Mouse (Mus musculus) spleen, adult 12 weeks (tissue): ENCODE measurements around the gene Dcaf7.
A peak's percentile ranks its signal among the peaks of the same experiment; 100 is the strongest.
"Not testable (repeated sequence)": the region's sequence is repeated elsewhere in the genome, so short reads cannot be mapped to it uniquely, and the experiment has no call there.

ENCODE experiments used
- DNase-seq: peaks from one replicate; pipeline ENCODE4 v3.0.0; 2022; ENCODE audit warnings: low spot score

Dcaf7 gene

DNA sequence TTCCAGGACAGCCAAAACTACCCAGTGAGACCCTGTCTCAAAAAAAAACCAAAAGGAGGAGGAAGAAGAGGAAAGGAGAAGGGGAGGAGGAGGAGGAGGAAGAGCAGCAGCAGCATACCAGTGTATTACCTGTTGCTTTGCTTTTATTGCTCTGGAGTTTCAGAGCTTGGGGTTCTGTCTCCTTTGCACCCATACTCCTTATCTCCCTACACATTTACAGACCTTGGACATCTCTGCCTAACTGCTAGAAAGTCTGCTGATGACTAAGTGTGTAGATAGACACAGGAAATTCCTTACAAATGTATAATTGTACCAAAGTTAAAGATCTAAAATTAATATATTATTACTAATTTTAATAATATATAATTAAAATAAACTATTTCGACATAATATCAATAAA, 8.6 kb downstream of the Dcaf7 start:
- DNase-seq: no peak

DNA sequence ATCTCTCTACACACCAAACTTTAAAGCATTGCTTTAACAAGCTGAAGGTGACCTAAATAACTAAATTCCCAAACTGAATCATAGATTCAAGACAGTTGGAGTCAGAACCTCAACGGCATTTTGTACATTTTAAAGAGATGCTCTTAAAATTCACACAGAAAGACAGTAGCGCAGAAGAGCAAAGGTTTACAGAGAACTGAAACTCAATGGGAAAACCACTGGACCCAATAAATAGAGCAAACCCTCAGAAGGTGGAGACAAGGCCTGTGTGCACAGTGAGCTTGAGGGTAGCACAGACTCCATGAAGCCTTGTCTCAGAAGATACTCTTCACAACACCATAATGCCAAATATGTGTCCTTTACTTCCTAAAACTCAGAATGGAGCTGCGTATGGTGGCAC, 9.1 kb downstream of the Dcaf7 start:
- DNase-seq: no peak

DNA sequence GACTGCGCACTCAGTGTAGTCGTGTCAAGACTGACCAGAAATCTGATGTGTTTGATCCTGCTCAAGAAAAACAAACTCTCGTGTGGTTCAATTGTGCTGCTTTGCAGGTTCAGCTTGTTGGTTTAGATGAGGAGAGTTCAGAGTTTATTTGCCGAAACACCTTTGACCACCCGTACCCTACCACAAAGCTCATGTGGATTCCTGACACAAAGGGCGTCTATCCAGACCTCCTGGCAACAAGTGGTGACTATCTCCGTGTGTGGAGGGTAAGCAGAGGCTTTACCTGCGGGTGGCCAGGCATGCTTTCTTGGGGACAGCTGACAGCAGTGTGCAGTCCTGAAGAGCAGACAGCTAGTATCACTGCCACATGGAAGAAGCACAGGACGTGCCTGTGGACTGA, 9.9 kb downstream of the Dcaf7 start:
- DNase-seq: no peak

DNA sequence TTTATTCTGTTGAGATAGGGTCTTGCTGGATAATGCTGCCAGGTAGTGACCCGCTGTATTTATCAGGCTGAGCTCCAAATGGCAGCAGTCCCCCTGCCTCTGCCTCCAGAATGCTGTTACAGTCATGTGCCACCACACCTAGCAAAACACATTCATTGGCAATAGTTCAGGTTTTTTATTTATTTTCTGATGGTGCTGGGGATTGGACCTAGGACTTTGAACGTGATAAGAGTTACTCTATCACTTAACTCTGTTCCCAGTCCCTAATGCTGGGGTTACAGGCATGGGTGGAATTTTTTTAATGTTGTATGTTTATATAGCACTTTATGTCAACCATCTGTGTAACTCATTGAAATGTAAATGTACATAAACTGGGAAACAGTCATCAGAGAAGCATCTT, 17.2 kb downstream of the Dcaf7 start:
- no peak for DNase-seq

DNA sequence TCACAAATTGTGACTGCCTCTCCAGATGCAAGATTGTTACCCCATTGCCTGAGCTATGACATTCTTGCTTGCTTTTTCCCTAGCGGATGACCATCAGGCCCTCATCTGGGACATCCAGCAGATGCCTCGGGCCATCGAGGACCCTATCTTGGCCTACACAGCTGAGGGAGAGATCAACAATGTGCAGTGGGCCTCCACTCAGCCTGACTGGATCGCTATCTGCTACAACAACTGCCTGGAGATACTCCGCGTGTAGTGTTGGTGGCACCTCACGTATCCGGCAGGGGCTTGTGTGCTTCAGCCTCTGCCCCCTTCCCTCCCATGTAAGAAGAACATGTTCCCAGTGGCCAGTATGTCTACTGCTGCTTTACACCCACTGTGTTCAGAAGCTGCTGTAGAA, 17.9 kb downstream of the Dcaf7 start:
- DNase-seq: no peak

DNA sequence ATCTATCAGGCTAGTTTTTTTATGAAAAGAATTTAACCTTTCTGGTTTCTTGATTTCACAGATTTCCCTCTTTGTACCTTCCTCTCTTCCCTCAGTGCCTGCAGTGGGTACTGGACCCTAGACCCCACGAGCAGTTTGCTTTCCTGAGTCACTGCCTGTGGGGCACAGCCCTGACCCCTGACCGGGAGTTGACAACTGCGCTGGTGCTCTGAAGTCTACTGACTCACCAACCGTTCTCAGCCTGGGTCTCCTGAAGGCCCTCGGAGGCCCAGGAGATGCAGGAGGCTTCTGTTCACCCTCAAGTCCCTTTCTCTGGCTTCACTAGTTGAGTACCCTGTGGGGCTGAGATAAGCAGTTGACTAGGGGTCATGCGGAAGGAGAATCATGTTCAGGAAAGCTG, 18.7 kb downstream of the Dcaf7 start:
- DNase-seq: no peak

DNA sequence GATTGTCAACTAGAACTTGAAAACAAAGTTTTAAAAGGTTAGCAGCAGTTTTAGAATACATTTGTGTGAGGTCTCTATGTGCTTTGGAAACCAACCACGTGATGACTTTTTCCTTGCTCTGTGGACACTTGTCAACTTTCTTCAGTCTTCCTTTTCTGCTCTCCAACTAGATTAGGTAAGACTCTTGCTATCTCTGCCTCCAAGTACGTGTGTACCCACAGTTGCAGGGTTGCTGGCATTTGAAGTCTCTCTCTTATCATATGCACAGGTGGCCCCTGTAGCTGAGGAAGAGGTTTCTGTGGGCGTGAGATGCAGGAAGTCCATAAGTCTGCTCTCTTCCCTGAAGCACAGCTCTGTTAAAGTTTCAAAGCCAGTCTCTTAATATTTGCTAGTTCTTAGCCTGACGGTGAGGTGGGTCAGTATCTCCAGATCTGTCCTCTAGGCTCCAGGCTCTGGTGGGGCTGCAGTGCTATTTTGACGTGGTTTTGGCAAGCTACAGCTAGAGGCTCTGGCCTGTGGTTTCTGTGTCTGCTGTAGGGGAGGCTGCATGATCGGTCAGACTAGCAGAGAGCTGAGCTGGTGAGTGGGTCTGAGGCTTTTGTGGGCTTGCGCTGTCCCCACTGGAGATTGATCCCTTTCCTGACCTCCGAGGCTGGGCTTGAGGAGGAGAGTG, 20.3 kb downstream of the Dcaf7 start:
- DNase-seq: peak; percentile 11

DNA sequence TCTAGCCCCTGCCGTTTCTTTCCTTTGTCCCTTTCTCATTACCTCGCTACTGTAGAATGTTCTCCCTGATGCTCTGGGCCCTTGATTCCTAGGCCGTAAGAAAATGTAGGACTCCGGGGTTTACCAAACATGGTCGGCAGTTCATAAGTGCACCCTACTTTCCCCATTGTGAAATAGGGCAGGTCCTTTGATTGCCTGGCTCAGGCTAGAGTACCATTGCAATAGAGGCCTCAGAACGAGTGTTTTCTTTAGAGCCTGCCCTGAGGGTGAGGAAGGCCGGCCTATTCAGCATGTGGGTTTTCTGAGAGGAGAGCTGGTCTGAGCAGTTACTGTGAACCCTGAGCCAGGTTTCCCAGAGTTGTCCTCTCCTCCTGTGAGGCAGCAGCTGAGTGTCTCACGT, 21.3 kb downstream of the Dcaf7 start:
- DNase-seq: no peak

DNA sequence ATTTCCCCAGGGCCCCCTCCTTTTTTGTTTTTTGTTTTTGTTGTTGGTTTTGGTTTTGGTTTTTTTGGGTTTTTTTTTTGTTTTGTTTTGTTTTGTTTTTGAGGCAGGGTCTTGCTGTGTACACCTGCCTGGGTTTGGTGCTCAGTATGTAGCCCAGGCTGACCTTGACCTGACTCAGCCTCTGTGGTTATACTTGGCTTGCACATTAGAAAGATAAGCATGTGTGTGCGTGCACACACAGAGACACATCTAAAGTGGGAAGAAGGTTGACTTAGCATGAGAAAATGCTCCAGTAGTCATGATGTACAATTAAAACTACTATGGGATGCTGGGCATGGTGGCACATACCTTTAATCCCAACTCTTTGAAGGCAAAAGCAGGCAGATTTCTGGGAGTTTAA, 23.9 kb downstream of the Dcaf7 start:
- no peak for DNase-seq

DNA sequence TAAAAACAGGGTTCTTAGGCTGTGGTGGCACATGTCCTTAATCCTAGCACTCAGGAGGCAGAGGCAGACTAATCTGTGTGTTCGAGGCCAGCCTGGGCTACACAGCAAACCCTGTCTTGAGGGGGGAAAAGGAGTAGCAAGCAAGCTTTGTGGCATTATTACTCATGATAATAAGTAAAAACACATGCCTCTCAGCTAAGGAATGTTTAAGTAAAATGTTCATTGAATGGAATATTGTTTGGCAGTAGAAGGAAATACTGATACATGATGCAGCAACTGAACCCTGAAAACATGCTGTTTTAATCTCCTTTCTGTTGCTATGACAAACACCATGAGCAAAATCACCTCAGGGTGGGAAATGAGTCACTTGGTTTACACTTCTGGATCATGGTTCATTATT, 24.6 kb downstream of the Dcaf7 start:
- no peak for DNase-seq

DNA sequence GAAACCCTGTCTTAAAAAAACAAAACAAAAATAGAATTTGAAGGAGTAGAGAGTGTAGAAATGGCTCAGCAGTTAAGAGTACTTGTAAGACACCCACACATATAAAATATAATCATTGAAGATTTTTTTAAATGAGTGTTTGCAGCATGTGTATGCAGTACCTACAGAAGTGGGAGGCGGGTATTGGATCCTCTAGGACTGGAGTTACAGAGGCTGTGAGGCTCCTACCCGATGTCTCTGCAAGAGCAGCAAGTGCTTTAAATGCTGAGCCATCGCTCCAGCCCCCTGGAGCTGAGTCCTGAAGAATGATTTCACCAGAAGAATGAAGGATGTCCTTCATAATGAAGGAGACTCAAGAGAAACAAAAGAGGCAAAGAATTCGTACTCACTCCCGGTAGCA, 27.1 kb downstream of the Dcaf7 start:
- no peak for DNase-seq

DNA sequence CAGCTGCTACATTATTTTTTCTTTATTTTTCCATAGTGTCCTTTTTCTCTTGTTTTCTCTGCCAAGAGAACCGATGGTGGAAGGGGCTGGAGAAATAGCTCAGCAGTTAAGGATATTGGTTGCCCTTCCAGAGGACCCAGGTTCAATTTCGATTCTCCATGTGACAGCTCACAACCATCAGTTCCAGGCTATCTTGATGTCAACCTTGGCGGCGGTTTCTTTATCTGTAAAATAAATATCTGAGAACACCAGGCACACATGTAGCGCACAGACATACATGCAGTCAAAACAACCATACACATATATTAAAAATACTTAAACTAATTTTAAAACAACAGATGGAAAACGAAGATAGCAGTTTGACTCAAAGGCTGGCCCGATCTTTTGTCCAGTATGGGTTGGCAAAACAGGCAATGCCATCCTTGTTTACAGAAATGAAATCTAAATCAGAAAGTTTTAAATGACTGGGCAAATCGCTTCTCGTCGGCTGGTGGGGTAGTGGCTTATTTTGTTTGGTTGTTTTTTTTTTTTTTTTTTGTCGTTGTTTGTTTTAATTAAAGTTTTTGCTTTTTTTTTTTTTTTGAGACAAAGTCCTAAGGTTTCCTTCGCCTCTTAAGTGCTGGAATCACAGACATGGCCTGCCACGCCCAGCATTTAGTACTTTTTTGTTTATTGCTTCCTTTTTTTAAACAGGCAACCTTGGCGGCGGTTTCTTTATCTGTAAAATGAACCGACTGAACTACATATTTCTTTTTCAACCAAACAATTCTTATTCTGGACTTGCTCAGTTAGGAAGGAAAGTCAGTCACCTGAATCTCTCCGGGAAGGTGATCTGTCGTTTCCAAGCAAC, 28.6 kb downstream of the Dcaf7 start:
- DNase-seq: no peak

DNA sequence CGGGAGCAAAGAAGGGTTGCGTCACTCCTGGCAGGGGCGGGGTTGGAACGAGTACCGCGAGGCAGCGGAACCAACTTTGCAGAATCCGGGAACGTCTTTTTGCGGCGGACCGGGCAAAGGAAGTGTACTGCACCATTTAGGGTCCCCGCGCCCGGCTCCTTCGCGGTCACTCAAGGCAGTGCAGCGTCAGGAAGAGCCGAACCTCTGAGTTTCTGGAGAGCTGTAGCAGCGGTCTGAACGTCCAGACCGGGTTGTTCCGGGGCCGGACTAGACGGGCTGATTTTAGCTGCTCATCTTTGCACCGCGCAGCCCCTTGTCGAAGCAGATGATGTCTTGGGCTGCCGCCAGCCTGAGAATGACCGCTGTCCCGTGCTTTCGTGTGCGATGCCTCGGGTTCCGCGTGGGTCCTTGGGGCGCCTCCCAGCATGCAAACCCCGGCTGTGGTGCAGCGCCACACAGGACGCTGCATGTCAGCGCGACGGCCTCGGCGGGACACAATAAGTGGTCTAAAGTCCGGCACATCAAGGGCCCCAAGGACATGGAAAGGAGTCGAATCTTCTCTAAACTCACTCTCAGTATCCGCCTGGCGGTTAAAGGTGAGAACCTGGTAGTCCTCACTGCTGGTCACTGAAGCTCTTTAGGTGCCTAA, 29.4 kb downstream of the Dcaf7 start, which contains the start of gene Taco1:
Taco1 (plus strand) TSS at position 139 of the 649 bp plus-strand sequence.
- DNase-seq: peak; percentile 86

DNA sequence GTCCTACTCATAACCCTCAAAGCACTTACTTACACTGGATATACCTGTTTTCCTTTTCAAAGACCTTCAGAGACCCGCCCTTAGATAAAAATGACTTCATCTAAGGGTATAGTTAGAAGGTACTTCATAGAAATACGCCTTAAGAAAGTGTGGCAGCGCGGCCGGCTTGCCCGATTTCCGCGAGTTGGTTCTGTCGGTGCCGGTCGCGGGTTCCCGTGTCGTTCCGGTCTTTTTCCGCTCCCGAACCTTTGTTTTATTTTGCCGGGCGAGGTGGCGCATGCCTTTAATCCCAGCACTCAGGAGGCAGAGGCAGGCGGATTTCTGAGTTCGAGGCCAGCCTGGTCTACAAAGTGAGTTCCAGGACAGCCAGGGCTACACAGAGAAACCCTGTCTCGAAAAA, 29.9 kb downstream of the Dcaf7 start:
- DNase-seq: not testable (repeated sequence)

DNA sequence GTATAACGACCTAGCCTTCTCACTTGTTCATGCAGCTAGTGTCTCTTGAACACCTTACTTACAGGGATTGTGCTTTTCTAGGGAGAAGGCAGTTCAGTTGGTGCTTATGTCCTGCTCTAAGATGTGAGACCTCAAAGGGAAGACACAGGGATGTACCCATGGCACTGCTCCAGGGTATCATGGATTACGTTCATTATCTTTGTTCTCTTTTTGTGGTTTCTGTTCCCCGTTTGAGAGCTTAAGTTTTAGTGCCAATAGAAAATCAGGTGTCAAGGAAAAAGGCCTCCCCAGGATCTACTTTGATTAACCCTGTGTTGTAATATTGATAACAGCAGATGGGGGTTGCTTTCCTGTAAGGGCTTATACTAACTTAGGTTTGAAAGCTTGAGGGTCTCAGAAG, 37.1 kb downstream of the Dcaf7 start:
- DNase-seq: no peak

DNA sequence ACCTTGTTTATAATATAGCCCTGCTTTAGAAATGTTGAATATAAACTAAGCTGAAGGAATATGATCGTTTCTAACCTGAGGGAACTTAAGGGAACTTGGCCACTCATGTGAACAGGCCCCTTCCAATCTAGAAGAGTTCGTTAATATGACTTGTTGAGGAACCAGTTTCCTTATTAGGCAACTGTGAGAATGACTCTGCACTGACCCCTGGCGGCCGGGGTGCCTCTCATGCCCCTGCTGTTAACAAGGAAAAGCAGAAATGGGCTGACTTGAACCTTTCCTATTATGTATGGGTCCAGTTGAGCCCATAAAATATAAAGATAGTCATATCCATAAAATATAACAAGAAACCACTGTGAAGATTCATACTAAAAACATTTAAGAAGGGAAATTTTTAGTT, 39.6 kb downstream of the Dcaf7 start:
- DNase-seq: peak; percentile 74

DNA sequence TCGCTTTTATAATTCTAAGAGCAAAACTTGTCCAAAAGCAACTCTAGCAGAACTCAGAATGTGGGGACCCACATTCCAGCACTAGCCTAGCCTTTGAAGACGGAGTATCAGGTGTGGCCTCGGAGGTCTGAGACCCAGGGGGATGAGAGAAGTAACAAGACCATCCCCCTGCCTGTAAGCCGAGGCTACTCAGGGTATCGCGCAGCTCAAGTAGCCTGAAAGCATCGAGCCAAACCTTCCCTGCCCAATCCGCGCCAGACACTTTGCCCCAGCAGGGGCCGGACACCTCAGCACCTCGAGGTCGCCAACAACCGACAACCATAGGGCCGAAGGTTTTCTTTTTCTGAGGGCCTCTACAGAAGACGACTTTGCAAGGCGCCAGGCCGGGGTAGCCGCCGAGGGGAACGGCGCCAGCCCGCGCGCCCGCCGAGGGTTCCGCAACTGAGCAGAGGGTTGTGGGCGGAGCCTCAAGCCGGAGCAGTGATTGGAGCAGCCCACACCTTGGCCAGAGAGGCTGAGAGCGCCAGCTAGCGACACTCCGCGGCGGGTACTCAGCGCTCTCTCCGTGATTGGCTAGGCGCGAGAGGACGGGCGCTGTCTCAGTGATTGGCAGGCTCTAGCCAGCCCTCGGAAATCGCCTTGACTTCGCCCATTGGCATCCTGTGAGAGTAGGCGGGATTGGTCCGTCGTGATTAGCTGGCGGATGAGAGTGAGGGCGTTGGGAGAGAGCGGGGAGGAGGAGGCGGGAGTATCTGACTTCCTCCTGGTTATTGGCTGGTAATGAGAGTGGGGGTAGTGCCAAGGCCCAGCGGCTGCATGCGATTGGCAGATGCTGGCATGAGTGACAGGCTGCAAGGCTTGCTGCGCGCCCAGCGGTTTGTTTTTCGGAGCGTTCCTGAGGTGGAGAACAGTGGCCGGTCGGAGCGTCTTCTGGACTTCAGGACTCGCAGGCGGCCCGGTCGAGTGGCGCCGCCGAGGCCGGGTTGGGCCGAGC, 47.3 kb downstream of the Dcaf7 start, which contains the start of gene Map3k3:
Map3k3 (plus strand) TSS at position 906 of the 994 bp plus-strand sequence.
- DNase-seq: peak; percentile 89

DNA sequence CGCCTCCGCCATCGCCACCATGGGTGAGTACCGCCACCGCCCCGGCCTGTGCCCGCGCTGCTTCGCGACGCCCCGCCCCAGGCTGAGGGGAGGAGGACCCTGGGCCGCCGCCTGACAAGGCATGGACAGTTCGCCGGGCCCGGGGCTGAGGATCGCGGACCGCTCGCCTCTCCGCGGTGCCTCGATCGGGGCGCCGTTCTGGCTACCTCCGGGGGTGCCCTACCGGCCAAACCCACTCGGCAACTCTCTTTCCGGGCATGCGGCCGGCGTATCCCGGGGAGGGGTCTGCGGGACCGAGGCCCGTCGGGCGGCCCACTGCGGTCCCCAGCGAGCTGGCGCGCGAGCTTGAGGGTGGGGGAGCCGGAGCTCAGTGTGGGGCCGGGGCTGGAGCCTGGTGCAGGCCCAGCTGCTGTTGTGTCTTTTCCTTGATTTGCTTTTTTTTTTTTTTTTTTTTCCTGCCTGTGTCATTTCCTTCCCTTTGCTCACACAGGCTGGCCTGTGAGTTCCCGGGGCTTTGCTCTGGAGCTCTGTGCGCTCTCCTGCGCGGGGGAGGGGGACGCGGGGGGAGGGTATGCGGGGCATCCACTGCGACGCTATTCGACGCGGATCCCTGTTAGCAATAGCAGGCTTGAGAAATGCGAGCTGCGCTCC, 48.4 kb downstream of the Dcaf7 start:
- peak; percentile 44 for DNase-seq

DNA sequence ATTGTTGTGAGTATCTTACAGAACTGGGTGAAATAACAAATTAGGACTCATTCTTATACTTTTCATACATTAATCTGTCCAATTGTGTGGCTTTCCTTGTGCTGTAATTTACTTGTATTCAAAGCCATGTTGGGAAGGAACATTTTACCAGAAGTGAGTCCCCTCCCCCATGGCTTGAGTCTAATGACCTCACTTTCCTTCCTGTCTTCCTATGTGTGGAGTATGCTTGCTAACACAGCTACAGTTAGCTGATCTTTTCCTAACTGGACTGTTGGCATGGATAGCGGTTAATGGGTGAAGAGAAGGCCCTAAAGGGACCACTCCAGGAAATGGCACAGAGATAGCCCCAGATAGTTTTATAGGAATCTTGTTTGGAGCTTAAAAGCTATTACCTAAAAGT, 61.6 kb downstream of the Dcaf7 start:
- DNase-seq: no peak

DNA sequence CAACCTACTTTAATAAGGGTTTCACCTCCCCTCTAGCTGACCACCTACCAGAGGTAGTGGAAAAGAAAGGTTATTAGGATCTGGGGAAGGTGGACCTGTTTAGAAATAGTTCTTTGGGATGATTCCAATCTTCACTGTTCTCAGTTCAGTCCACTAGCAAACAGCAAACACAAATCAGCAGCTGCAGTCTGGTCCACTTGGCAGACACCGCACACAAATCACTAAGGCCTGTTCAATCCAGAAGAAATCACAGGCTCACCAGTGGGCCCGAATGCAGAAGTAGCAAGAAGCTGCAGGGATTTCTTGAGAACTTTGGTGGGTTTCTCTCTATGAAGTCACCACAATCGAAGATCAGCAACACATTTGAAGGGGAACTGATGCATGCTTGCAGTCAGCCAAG, 66.2 kb downstream of the Dcaf7 start:
- DNase-seq: no peak

DNA sequence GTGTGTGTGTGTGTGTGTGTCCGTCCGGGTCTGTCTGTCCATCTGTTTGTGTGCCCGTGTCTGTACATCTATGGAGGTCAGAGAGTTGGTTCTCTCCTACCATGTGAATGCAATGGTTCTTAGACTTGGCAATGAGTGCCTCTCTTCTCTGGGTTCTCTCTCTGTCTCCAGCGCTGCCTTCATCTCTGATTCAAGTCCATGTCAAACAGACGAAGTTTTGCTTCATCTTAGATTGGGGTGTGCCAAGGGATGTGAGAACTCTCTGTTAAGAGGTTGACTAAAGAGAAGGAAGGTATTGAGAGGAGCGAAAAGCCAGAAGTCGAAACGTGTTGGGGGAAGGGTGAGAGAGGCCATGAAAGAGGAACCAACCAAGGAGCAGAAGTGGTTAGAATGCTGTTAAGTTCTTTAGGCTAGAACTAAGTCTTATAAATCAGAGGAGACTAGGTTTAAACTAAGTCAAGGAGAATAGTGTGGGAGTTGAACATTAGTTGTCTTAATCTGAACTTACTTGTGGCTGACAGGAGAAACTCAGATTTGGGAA, 69.4 kb downstream of the Dcaf7 start:
- DNase-seq: peak; percentile 2
